Mouse (Mus musculus) heart, postnatal 36 days (tissue): ENCODE results near the gene Slit3. TPM values are rescaled to one million over a fixed set of nuclear protein-coding genes. Genes with fewer than 3 reads are reported as not detected.
A peak's percentile ranks its signal among the peaks of the same experiment; 100 is the strongest.

Source experiments
- DNase-seq, 2 experiments: peaks; one replicate each; pipeline ENCODE4 v3.0.0; 2021 to 2022
- intact Hi-C: fragments of 180-260 bp; cut with DNase I; formaldehyde crosslinking; loops from one replicate; pipeline ENCODE4 v1.15.1; 2025
- total RNA-seq, 2 experiments: library from RNA; stranded (reverse); gene quantifications; 2 replicates each; pipeline ENCODE4 v1.2.3; 2021

The Slit3 gene
- total RNA-seq, 2 experiments from 2014 or later: 12.0 to 13.1 TPM

- intact Hi-C loops: no loop called here
- no peak for DNase-seq
Observed at GRCm38 (mm10) chr11:35428036-35428435, 307.0 kb downstream of the Slit3 start.

GRCm38 (mm10) chr11:35431130-35431529, 310.1 kb downstream of the Slit3 start:
- intact Hi-C loops: no loop called here
- no peak for DNase-seq

GRCm38 (mm10) chr11:35437510-35437909, 316.5 kb downstream of the Slit3 start:
- no peak for DNase-seq
- intact Hi-C loops: no loop called here

- intact Hi-C loops: no loop called here
- DNase-seq: no peak
Observed at GRCm38 (mm10) chr11:35440186-35440585, 319.2 kb downstream of the Slit3 start.

GRCm38 (mm10) chr11:35444489-35445100, 323.6 kb downstream of the Slit3 start:
- intact Hi-C loops: no loop called here
- DNase-seq: no peak

- no peak for DNase-seq
- intact Hi-C loops: no loop called here
Observed at GRCm38 (mm10) chr11:35447951-35448350, 326.9 kb downstream of the Slit3 start.

GRCm38 (mm10) chr11:35449199-35449598, 328.2 kb downstream of the Slit3 start:
- DNase-seq: no peak
- intact Hi-C loops: no loop called here

- DNase-seq: peak; percentile 71
- intact Hi-C loops: loop anchor here (1.0 to 10.0 kb wide), 5 partner anchors 213 to 606 kb away; no protein-coding TSS in a partner anchor
Observed at GRCm38 (mm10) chr11:35451636-35452035, 330.6 kb downstream of the Slit3 start.

GRCm38 (mm10) chr11:35452413-35452812, 331.4 kb downstream of the Slit3 start:
- intact Hi-C loops: loop anchor here (5.0 to 10.0 kb wide), 2 partner anchors 335 to 552 kb away; no protein-coding TSS in a partner anchor
- no peak for DNase-seq

- DNase-seq: no peak
- intact Hi-C loops: loop anchor here (5.0 to 10.0 kb wide), 2 partner anchors 337 to 551 kb away; no protein-coding TSS in a partner anchor
Observed at GRCm38 (mm10) chr11:35454191-35454725, 333.2 kb downstream of the Slit3 start.

GRCm38 (mm10) chr11:35454781-35455180, 333.8 kb downstream of the Slit3 start:
- intact Hi-C loops: loop anchor here (5.0 to 10.0 kb wide), 2 partner anchors 337 to 550 kb away; no protein-coding TSS in a partner anchor
- DNase-seq: no peak

- intact Hi-C loops: loop anchor here (10.0 kb wide), 1 partner anchor 547 kb away; no protein-coding TSS in a partner anchor
- DNase-seq: no peak
Observed at GRCm38 (mm10) chr11:35458068-35458467, 337.0 kb downstream of the Slit3 start.

- intact Hi-C loops: no loop called here
- DNase-seq: peak in 1 of 2 experiments; percentile 11
Observed at GRCm38 (mm10) chr11:35466701-35467100, 345.7 kb downstream of the Slit3 start.

GRCm38 (mm10) chr11:35468847-35469246, 347.8 kb downstream of the Slit3 start:
- intact Hi-C loops: no loop called here
- no peak for DNase-seq

GRCm38 (mm10) chr11:35469940-35470339, 348.9 kb downstream of the Slit3 start:
- intact Hi-C loops: no loop called here
- no peak for DNase-seq

GRCm38 (mm10) chr11:35470853-35471252, 349.8 kb downstream of the Slit3 start:
- intact Hi-C loops: no loop called here
- no peak for DNase-seq

GRCm38 (mm10) chr11:35472842-35473616, 352.0 kb downstream of the Slit3 start:
- DNase-seq: no peak
- intact Hi-C loops: no loop called here

- intact Hi-C loops: no loop called here
- DNase-seq: no peak
Observed at GRCm38 (mm10) chr11:35473617-35473996, 352.6 kb downstream of the Slit3 start.

- intact Hi-C loops: no loop called here
- no peak for DNase-seq
Observed at GRCm38 (mm10) chr11:35480146-35480545, 359.1 kb downstream of the Slit3 start.

GRCm38 (mm10) chr11:35481611-35482363, 360.8 kb downstream of the Slit3 start:
- DNase-seq: no peak
- intact Hi-C loops: no loop called here

- intact Hi-C loops: no loop called here
- no peak for DNase-seq
Observed at GRCm38 (mm10) chr11:35487966-35488365, 366.9 kb downstream of the Slit3 start.
